Mouse (Mus musculus) G1E-ER4 (cell line): ENCODE data around the gene Kncn. TPM values are rescaled to one million over a fixed set of nuclear protein-coding genes. Genes with fewer than 3 reads are reported as not detected.

Experiments
- GATA1 ChIP-seq: IDR thresholded peaks from one replicate; pipeline ENCODE4 v1.8.0; 2012; ENCODE audit warnings: low read length, inconsistent platforms
- polyA plus RNA-seq: library from polyadenylated mRNA; stranded (reverse); fragments of >175 nt; gene quantifications from 2 replicates; pipeline ENCODE4 v1.2.3, GENCODE M21; 2012

Gene Kncn
- polyA plus RNA-seq, 1 experiment, result not detected

GRCm38 (mm10) chr4:115857293-115857883, 26.8 kb upstream of the Kncn start:
- no peak for TF ChIP-seq GATA1

- TF ChIP-seq GATA1, result no peak
Observed at GRCm38 (mm10) chr4:115863352-115863751, 20.8 kb upstream of the Kncn start.

- TF ChIP-seq GATA1, result no peak
Observed at GRCm38 (mm10) chr4:115863880-115864279, 20.3 kb upstream of the Kncn start.

GRCm38 (mm10) chr4:115869512-115870210, 14.5 kb upstream of the Kncn start:
- no peak for TF ChIP-seq GATA1

GRCm38 (mm10) chr4:115873231-115873630, 11.0 kb upstream of the Kncn start:
- no peak for TF ChIP-seq GATA1

GRCm38 (mm10) chr4:115878216-115878678, 6.0 kb upstream of the Kncn start:
- no peak for TF ChIP-seq GATA1

- no peak for TF ChIP-seq GATA1
Observed at GRCm38 (mm10) chr4:115878828-115879227, 5.4 kb upstream of the Kncn start.

- TF ChIP-seq GATA1, result no peak
Observed at GRCm38 (mm10) chr4:115881183-115881582, 3.0 kb upstream of the Kncn start.

- TF ChIP-seq GATA1, result no peak
Observed at GRCm38 (mm10) chr4:115882195-115882594, 2.0 kb upstream of the Kncn start.

GRCm38 (mm10) chr4:115885846-115886245, 1.6 kb downstream of the Kncn start:
- no peak for TF ChIP-seq GATA1

- no peak for TF ChIP-seq GATA1
Observed at GRCm38 (mm10) chr4:115886875-115887274, 2.7 kb downstream of the Kncn start.

- TF ChIP-seq GATA1, result no peak
Observed at GRCm38 (mm10) chr4:115890066-115890465, 5.9 kb downstream of the Kncn start.

GRCm38 (mm10) chr4:115890553-115890952, 6.4 kb downstream of the Kncn start, which contains the start of gene 6430628N08Rik:
Gene 6430628N08Rik (plus strand): TSS chr4:115890665.
- no peak for TF ChIP-seq GATA1

GRCm38 (mm10) chr4:115894281-115894680, 10.1 kb downstream of the Kncn start:
- no peak for TF ChIP-seq GATA1

GRCm38 (mm10) chr4:115897901-115898631, 13.9 kb downstream of the Kncn start:
- no peak for TF ChIP-seq GATA1

- no peak for TF ChIP-seq GATA1
Observed at GRCm38 (mm10) chr4:115902816-115903215, 18.6 kb downstream of the Kncn start.
